Mouse (Mus musculus) small intestine, adult 2 months (tissue): Measurements from ENCODE around the gene Crybb1. TPM values are rescaled to one million over a fixed set of nuclear protein-coding genes. Genes with fewer than 3 reads are reported as not detected.

Experiments
- H3K27ac ChIP-seq: fragments of 200-500 bp; 2 replicates; pipeline ENCODE4 v1.5.1; 2012; ENCODE audit warnings: low read depth, low read length, control low read depth, inconsistent platforms; ENCODE audit not compliant: insufficient read depth
- H3K27me3 ChIP-seq: fragments of 200-500 bp; 2 replicates; pipeline ENCODE4 v1.6.1; 2012; ENCODE audit warnings: mild to moderate bottlenecking, moderate library complexity, low read length, inconsistent platforms; ENCODE audit not compliant: control insufficient read depth, insufficient read depth
- H3K36me3 ChIP-seq: fragments of 200-500 bp; 2 replicates; pipeline ENCODE4 v1.6.1; 2012; ENCODE audit warnings: mild to moderate bottlenecking, low read length, control low read depth, inconsistent platforms; ENCODE audit not compliant: control insufficient read depth, insufficient read depth
- H3K4me1 ChIP-seq: fragments of 200-500 bp; 2 replicates; pipeline ENCODE4 v1.6.1; 2012; ENCODE audit warnings: low read length, inconsistent platforms, mixed read lengths; ENCODE audit not compliant: control insufficient read depth, insufficient read depth, insufficient read length
- H3K4me3 ChIP-seq: fragments of 200-500 bp; 2 replicates; pipeline ENCODE4 v1.5.1; 2012; ENCODE audit warnings: low read depth, mild to moderate bottlenecking, control low read depth, inconsistent platforms, low read length, moderate library complexity
- CTCF ChIP-seq: fragments of 200-500 bp; IDR thresholded peaks from 2 replicates; pipeline ENCODE4 v1.5.1; 2012; ENCODE audit warnings: low read depth, mild to moderate bottlenecking, control low read depth, inconsistent platforms, low read length, moderate library complexity, mixed read lengths; ENCODE audit not compliant: insufficient replicate concordance, insufficient read length; ENCODE audit errors: extremely low read depth
- POLR2A ChIP-seq: fragments of 200-500 bp; IDR thresholded peaks from 2 replicates; pipeline ENCODE4 v1.6.1; 2012; ENCODE audit warnings: low read depth, mild to moderate bottlenecking, control low read depth, inconsistent platforms, low read length, moderate library complexity
- WGBS: fragments of 180-500 bp; shearing (Covaris S2); methylation state at CpG from one replicate; pipeline ENCODE4 v1.1.7; 2018; 5-methylcytosine and 5-hydroxymethylcytosine counted together
- polyA plus RNA-seq: library from polyadenylated mRNA; depleted of rRNA; stranded (reverse); fragments of >200 nt; gene quantifications from 2 replicates; pipeline ENCODE4 v1.2.3, GENCODE M21; 2012

Gene Crybb1
- polyA plus RNA-seq, 1 experiment: 0.33 TPM

- Histone ChIP-seq H3K36me3 (no peaks in the 10 kb centered on the region), H3K27me3 (no peaks in the 10 kb centered on the region; the same call in 1 of the 2 replicates), H3K27ac (no peak overlapping the region), H3K4me3 (no peak overlapping the region), H3K4me1 (peaks cover 4% of the 10 kb centered on the region; the same call in 1 of the 2 replicates)
- TF ChIP-seq POLR2A: no peak
- no peak for TF ChIP-seq CTCF
- 56% methylated on average over 9 of the region's 9 CpGs for WGBS
Observed at GRCm38 (mm10) chr5:112237866-112238570, 17.6 kb upstream of the Crybb1 start.

DNA sequence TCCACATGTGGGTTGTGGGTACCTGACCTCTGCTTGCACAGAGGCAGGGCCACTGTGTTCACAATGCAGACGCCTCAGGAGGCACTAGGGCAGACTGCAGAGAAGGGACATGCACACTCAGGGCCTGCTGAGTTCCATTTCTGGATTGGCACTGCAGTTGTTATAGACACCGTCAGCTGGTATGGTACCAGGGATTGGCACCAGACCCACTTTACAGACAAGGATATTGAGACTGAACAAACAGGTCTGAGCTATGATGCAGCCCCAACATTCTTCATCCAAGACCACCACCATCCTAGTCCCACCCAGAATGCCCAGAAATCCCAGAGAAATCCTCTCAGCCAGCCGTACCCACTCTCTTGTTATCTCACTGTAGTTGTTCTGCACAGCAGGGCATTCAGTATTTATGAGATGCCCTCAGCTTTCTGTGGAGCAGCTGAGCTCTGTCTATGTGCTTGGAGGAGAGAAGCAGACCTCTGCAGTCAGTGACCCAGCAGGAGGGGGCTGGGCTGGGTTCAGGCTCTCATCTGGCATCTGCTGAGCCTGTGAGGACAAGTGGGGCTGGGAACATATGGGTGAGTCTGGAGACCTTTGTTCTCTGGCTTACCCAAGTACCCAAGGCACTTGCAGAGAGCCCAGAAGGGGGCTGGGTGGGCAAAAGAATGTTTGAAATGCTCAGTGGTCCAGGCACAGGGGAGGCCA, 16.7 kb upstream of the Crybb1 start:
- 78% methylated on average over 3 of the region's 3 CpGs for WGBS
- H3K4me3 ChIP-seq: no peak overlapping the region

DNA sequence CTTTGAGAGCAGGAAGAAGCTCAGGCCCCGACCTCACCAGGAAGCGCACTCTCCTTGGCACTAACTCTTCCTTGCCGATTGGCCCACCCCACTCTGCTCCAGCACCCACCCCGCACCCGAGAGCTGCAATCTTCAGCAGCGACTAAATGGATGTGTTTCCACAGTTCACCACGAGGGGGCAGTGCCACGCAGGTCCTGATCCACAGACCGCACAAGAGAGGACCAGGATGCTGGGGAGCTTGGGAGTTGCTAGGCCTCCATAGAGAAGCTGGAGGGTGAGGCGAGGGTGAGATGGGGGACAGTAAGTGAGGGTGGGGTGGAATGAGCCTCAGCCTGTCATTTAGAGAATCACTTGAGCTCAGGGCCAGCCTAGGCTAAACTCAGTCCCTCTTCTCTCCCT, 14.9 kb upstream of the Crybb1 start:
- WGBS: 2% methylated on average over 10 of the region's 10 CpGs
- no peaks in the 10 kb centered on the region for H3K36me3 ChIP-seq
- TF ChIP-seq POLR2A (no peak), CTCF (peak; percentile 89)
- no peaks in the 10 kb centered on the region for H3K27me3 ChIP-seq
- no peak overlapping the region for H3K4me3 ChIP-seq
- no peak overlapping the region for H3K27ac ChIP-seq
- H3K4me1 ChIP-seq: peaks cover 7% of the 10 kb centered on the region; the same call in 1 of the 2 replicates

More for the DNA sequence above, 16.7 kb upstream of the Crybb1 start:
- H3K27ac ChIP-seq: no peak overlapping the region
- no peaks in the 10 kb centered on the region for H3K27me3 ChIP-seq
- H3K4me1 ChIP-seq: peaks cover 7% of the 10 kb centered on the region; the same call in 1 of the 2 replicates
- TF ChIP-seq POLR2A: no peak
- H3K36me3 ChIP-seq: no peaks in the 10 kb centered on the region

DNA sequence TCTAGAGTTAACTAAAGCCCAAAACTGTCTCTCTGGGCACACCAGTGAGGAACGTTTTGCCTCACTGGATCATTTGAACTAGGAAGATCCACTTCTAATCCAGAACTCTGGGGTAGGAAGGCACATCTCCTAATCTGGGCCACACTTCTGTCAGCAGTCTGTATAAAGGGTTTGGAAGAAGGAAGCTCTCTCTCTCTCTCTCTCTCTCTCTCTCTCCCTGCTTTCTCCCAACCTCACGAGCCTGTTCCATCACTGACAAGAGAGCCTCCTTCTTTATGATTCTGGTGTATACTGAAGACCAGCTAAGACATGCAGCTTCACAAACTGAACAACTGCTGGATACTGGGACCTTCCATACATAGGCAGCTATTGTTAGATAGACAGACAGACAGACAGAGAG, 13.8 kb upstream of the Crybb1 start:
- H3K36me3 ChIP-seq: no peaks in the 10 kb centered on the region
- TF ChIP-seq POLR2A (no peak), CTCF (no peak)
- 0 out of 2 replicates have a peak, but pooled peaks cover 4% of the 10 kb centered on the region for H3K27me3 ChIP-seq
- 79% methylated on average over 2 of the region's 2 CpGs for WGBS
- no peak overlapping the region for H3K4me3 ChIP-seq
- no peak overlapping the region for H3K27ac ChIP-seq
- H3K4me1 ChIP-seq: peaks cover 7% of the 10 kb centered on the region; the same call in 1 of the 2 replicates

DNA sequence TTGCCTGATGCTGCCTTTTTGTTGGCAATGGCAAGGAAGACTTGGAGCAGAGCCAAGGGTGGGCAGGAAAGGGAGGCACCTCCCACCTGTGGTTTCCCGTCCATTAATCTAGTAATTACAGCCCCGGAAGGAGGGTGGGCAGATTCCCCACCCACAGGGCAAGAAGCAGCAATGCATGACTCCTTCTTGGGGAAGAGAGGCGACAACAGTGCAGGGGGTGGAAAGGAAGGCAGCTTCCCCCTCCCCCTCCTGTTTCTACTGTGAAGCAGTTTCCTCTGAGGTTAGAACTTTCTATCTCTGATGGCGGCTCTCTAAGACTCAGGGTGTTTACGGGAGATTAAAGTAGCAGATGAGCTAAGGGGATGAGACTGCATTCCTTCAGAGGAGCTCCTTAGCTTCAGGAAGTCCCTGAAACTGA, 13.2 kb upstream of the Crybb1 start:
- 0 out of 2 replicates have a peak, but pooled peaks cover 4% of the 10 kb centered on the region for H3K27me3 ChIP-seq
- 72% methylated on average over 5 of the region's 5 CpGs for WGBS
- TF ChIP-seq POLR2A (no peak), CTCF (no peak)
- H3K36me3 ChIP-seq: no peaks in the 10 kb centered on the region
- H3K4me1 ChIP-seq: peaks cover 7% of the 10 kb centered on the region; the same call in 1 of the 2 replicates
- H3K4me3 ChIP-seq: no peak overlapping the region
- peak overlapping the region; percentile 42; the same call in 1 of the 2 replicates for H3K27ac ChIP-seq

DNA sequence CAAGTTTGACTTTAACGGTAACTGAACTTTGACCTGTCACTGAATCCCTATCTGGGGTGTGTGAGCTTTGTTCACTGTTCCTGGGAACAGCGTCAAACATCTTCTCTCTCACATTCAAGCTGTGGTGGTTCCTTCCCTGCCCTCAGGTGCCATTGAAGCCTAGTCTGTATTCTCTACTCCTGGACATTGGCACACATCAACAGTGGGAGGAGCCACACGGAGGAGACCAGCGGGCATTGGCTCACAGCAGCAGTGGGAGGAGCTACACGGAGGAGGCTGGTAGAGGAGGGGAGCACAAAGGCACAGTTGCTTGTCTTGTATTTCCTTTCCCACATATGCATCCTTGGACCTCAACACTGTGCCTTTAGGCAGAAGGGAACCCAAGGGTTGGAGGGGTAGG, 12.6 kb upstream of the Crybb1 start:
- 0 out of 2 replicates have a peak overlapping the region, but pooled peaks have one; percentile 42 for H3K27ac ChIP-seq
- 0 out of 2 replicates have a peak, but pooled peaks cover 4% of the 10 kb centered on the region for H3K27me3 ChIP-seq
- H3K4me1 ChIP-seq: peaks cover 7% of the 10 kb centered on the region; the same call in 1 of the 2 replicates
- H3K4me3 ChIP-seq: no peak overlapping the region
- H3K36me3 ChIP-seq: no peaks in the 10 kb centered on the region
- WGBS: 25% methylated on average over 5 of the region's 5 CpGs
- TF ChIP-seq CTCF (no peak), POLR2A (no peak)

DNA sequence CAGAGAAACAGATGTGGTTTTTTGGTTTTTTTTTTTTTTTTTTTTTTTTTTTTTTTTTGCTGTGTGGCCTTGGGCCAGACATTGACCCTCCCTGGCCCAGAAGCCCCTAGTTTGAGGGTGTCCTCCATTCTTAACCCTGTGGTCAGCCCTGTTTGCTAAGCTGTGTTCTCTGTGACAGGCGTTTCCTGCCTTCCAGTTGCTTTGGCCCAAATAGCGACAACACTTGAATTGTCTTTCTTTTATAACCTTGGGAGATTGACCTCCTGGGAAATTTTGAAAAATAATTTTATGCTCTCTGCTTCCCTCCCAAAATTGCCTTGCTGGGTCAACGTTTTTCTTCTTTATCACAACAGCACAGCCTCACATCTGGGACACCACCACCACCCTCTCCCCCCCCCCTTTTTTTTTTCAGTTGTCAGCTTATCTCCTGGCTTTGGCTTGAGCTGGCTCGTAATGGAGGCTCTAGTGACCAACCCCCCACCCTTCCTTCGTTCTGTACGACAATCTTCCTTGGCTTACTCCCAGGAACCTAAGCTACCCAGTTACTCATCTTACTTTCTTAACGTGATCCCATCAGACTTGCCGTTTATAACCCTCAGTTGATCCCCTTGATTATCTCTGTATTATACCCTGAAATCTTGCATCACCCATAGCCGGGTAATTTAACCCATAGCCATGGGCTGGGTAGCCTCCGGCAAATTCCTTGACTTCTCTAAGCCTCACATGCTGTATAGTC, 11.9 kb upstream of the Crybb1 start:
- Histone ChIP-seq H3K36me3 (no peaks in the 10 kb centered on the region), H3K27ac (no peak overlapping the region), H3K4me1 (peaks cover 7% of the 10 kb centered on the region; the same call in 1 of the 2 replicates), H3K4me3 (no peak overlapping the region), H3K27me3 (0 out of 2 replicates have a peak, but pooled peaks cover 4% of the 10 kb centered on the region)
- TF ChIP-seq POLR2A (no peak), CTCF (no peak)
- 39% methylated on average over 10 of the region's 10 CpGs for WGBS
